Mouse (Mus musculus): Measurements from ENCODE around the gene Chchd1. TPM values are rescaled to one million over a fixed set of nuclear protein-coding genes. Genes with fewer than 3 reads are reported as not detected.

Gene Chchd1
- total and polyA plus RNA-seq, 3 experiments: 157 to 402 (median 184) TPM

GRCm38 (mm10) chr14:20689009-20689408 lies 13.8 kb upstream of the Chchd1 start:
- Histone ChIP-seq H3K27ac (ENCODE audit: insufficient read depth, low read depth) (no peak overlapping the region), H3K4me1 (ENCODE audit: control insufficient read depth in 1 of 2, insufficient read depth in 2 of 2) (peaks cover 7 to 8% of the 10 kb centered on the region in 2 experiments), H3K4me2 (ENCODE audit: insufficient read depth, low read depth, poor library complexity, severe bottlenecking) (no peak overlapping the region), H3K9me3 (replicated peaks; ENCODE audit: low read length) (no peaks in the 10 kb centered on the region), H3K9ac (ENCODE audit: insufficient read depth, low read depth) (no peak overlapping the region), H3K36me3 (replicated peaks in 1 of 2; ENCODE audit: control insufficient read depth in 1 of 2, insufficient read depth in 1 of 2, low read length in 1 of 2) (peaks cover 94 to 98% of the 10 kb centered on the region in 2 experiments), H3K79me2 (replicated peaks; ENCODE audit: control insufficient read depth, extremely low read depth, insufficient read depth, poor library complexity, severe bottlenecking) (peaks cover 3% of the 10 kb centered on the region; the same call in 1 of the 2 replicates), H3K27me3 (replicated peaks) (no peaks in the 10 kb centered on the region), H3K4me3 (replicated peaks in 1 of 3; ENCODE audit: low read depth in 2 of 3, low read length in 2 of 3, poor library complexity in 1 of 3) (no peak overlapping the region)
- dilution Hi-C loops (cut with MboI; ENCODE audit: extremely low pct_ligation_motif_present, extremely low pct_unique_long_range_greater_than_20kb, low sequenced_read_pairs): no loop called here
- no peak for DNase-seq (ENCODE audit: extremely low read depth)
- in situ Hi-C loops (cut with MboI; ENCODE audit: low pct_ligation_motif_present, low pct_unique_long_range_greater_than_20kb, low sequenced_read_pairs): no loop called here
- no peak for TF ChIP-seq POLR2A (IDR thresholded peaks at IDR 0.05; ENCODE audit: low read depth, low read length)
- no peak for TF ChIP-seq IRF4 (IDR thresholded peaks at IDR 0.05; ENCODE audit: low read depth, low read length)
- TF ChIP-seq HCFC1 (IDR thresholded peaks at IDR 0.05; ENCODE audit: low read depth, low read length): no peak
- TF ChIP-seq ETS1 (conservative IDR thresholded peaks at IDR 0.05; ENCODE audit: low read depth, low read length): no peak
- no peak for TF ChIP-seq MAX (IDR thresholded peaks at IDR 0.05; ENCODE audit: low read length)
- TF ChIP-seq UBTF (IDR thresholded peaks at IDR 0.05; ENCODE audit: low read depth, low read length): no peak
- TF ChIP-seq JUN (IDR thresholded peaks at IDR 0.05; ENCODE audit: insufficient read depth, low read depth, low read length): no peak

- dilution Hi-C loops (cut with MboI; ENCODE audit: extremely low pct_ligation_motif_present, extremely low pct_unique_long_range_greater_than_20kb, low sequenced_read_pairs) (no loop called here), in situ Hi-C loops (cut with MboI; ENCODE audit: low pct_ligation_motif_present, low pct_unique_long_range_greater_than_20kb, low sequenced_read_pairs) (no loop called here)
- Histone ChIP-seq H3K27ac (ENCODE audit: insufficient read depth, low read depth) (no peak overlapping the region), H3K9me3 (replicated peaks; ENCODE audit: low read length) (no peaks in the 10 kb centered on the region), H3K9ac (ENCODE audit: insufficient read depth, low read depth) (no peak overlapping the region), H3K79me2 (replicated peaks; ENCODE audit: control insufficient read depth, extremely low read depth, insufficient read depth, poor library complexity, severe bottlenecking) (peaks cover 15% of the 10 kb centered on the region), H3K4me2 (ENCODE audit: insufficient read depth, low read depth, poor library complexity, severe bottlenecking) (no peak overlapping the region), H3K27me3 (replicated peaks) (no peaks in the 10 kb centered on the region), H3K4me1 (ENCODE audit: control insufficient read depth in 1 of 2, insufficient read depth in 2 of 2) (peaks cover 18 to 27% of the 10 kb centered on the region in 2 experiments), H3K36me3 (replicated peaks in 1 of 2; ENCODE audit: control insufficient read depth in 1 of 2, insufficient read depth in 1 of 2, low read length in 1 of 2) (peaks cover 69 to 91% of the 10 kb centered on the region in 2 experiments), H3K4me3 (replicated peaks in 1 of 3; ENCODE audit: low read depth in 2 of 3, low read length in 2 of 3, poor library complexity in 1 of 3) (no peak overlapping the region)
- DNase-seq (ENCODE audit: extremely low read depth): no peak
- TF ChIP-seq JUND (conservative IDR thresholded peaks at IDR 0.05; ENCODE audit: low read depth, low read length) (no peak), GABPA (IDR thresholded peaks at IDR 0.05; ENCODE audit: insufficient replicate concordance, low read depth, low read length) (no peak), USF1 (IDR thresholded peaks at IDR 0.05; ENCODE audit: low read depth, low read length) (no peak), MAZ (IDR thresholded peaks at IDR 0.05; ENCODE audit: low read depth, low read length) (no peak), POLR2AphosphoS2 (IDR thresholded peaks at IDR 0.05; ENCODE audit: low read depth, low read length) (no peak), RAD21 (IDR thresholded peaks at IDR 0.05; ENCODE audit: low read depth, low read length) (no peak), SMC3 (IDR thresholded peaks at IDR 0.05; ENCODE audit: low read depth, low read length) (no peak), HCFC1 (IDR thresholded peaks at IDR 0.05; ENCODE audit: low read depth, low read length) (no peak), UBTF (IDR thresholded peaks at IDR 0.05; ENCODE audit: low read depth, low read length) (no peak), KAT2A (IDR thresholded peaks at IDR 0.05; ENCODE audit: insufficient replicate concordance, low read length) (no peak), MXI1 (IDR thresholded peaks at IDR 0.05; ENCODE audit: low read depth, low read length) (no peak), RCOR1 (conservative IDR thresholded peaks at IDR 0.05; ENCODE audit: low read depth, low read length) (no peak), ZMIZ1 (IDR thresholded peaks at IDR 0.05; ENCODE audit: low read depth, low read length) (no peak), SIN3A (IDR thresholded peaks at IDR 0.05; ENCODE audit: low read length) (no peak), ELF1 (IDR thresholded peaks at IDR 0.05; ENCODE audit: low read depth, low read length) (no peak)
Observed at GRCm38 (mm10) chr14:20691772-20692171, 11.0 kb upstream of the Chchd1 start.
